Mouse (Mus musculus) CH12.LX (cell line): ENCODE measurements at regions not wholly inside any gene's neighbourhood (a gene's known extent, or its start where the extent isn't known, plus 50 kb on each side); places are given as distances from the start of the nearest gene placed in this dataset.

ENCODE experiments used
- DNase-seq: peaks from one replicate; pipeline ENCODE4 v3.0.0-alpha.2; 2013; ENCODE audit errors: extremely low read depth
- H3K27ac ChIP-seq: 2 replicates; pipeline ENCODE4 v1.5.1; 2012; ENCODE audit warnings: low read depth, mild to moderate bottlenecking, control low read depth, moderate library complexity; ENCODE audit not compliant: insufficient read depth
- H3K27me3 ChIP-seq: replicated peaks from 2 replicates; pipeline ENCODE3; 2012; ENCODE audit warnings: inconsistent platforms
- H3K36me3 ChIP-seq, 2 experiments: replicated peaks in 1 of 2; 2 replicates each; pipeline versions ENCODE3 to v1.6.1; 2012; ENCODE audit warnings: inconsistent platforms in 1 of 2, low read length in 1 of 2, mild to moderate bottlenecking in 1 of 2, mixed read lengths in 1 of 2, moderate library complexity in 1 of 2; ENCODE audit not compliant: control insufficient read depth in 1 of 2, insufficient read depth in 1 of 2
- H3K4me1 ChIP-seq, 2 experiments: 2 replicates each; pipeline ENCODE4 v1.6.1; 2012; ENCODE audit warnings: inconsistent platforms in 1 of 2, moderate library complexity in 1 of 2; ENCODE audit not compliant: insufficient read depth in 2 of 2, control insufficient read depth in 1 of 2
- H3K4me2 ChIP-seq: 2 replicates; pipeline ENCODE4 v1.6.1; 2012; ENCODE audit warnings: low read depth, mild to moderate bottlenecking, control low read depth; ENCODE audit not compliant: poor library complexity, insufficient read depth, severe bottlenecking
- H3K4me3 ChIP-seq, 3 experiments: fragments of 150-350 bp in 1 of 3; sonication (generic) in 1 of 3; replicated peaks in 1 of 3; 2 replicates each; pipeline versions ENCODE3 to v1.5.1; 2011 to 2012; ENCODE audit warnings: low read depth in 2 of 3, low read length in 2 of 3, mild to moderate bottlenecking in 2 of 3, moderate library complexity in 2 of 3, control low read depth in 1 of 3, improper control_type of control experiment in 1 of 3, inconsistent platforms in 1 of 3, mixed read lengths in 1 of 3; ENCODE audit not compliant: poor library complexity in 1 of 3
- H3K79me2 ChIP-seq: replicated peaks from 2 replicates; pipeline ENCODE4 v1.6.1; 2012; ENCODE audit warnings: mild to moderate bottlenecking, moderate library complexity; ENCODE audit not compliant: control insufficient read depth, poor library complexity, insufficient read depth, severe bottlenecking; ENCODE audit errors: extremely low read depth
- H3K9ac ChIP-seq: 2 replicates; pipeline ENCODE4 v1.6.1; 2012; ENCODE audit warnings: low read depth, mild to moderate bottlenecking, control low read depth, moderate library complexity; ENCODE audit not compliant: insufficient read depth
- H3K9me3 ChIP-seq: replicated peaks from 2 replicates; pipeline ENCODE3; 2012; ENCODE audit warnings: low read length, inconsistent platforms, mixed read lengths
- BHLHE40 ChIP-seq: IDR thresholded peaks from 2 replicates; pipeline ENCODE4 v1.6.1; 2011; ENCODE audit warnings: mild to moderate bottlenecking, low read depth, low read length, improper control_type of control experiment
- CHD1 ChIP-seq: IDR thresholded peaks from 2 replicates; pipeline ENCODE4 v1.6.1; 2012; ENCODE audit warnings: low read depth, low read length, improper control_type of control experiment, inconsistent platforms
- CTCF ChIP-seq, 2 experiments: IDR thresholded peaks in 1 of 2; conservative IDR thresholded peaks in 1 of 2; 2 replicates each; pipeline ENCODE4 v1.5.1; 2011 to 2012; ENCODE audit warnings: low read depth in 2 of 2, low read length in 2 of 2, improper control_type of control experiment in 1 of 2, inconsistent platforms in 1 of 2, mild to moderate bottlenecking in 1 of 2, moderate library complexity in 1 of 2
- E2F4 ChIP-seq: IDR thresholded peaks from 2 replicates; pipeline ENCODE4 v1.6.1; 2011; ENCODE audit warnings: low read depth, low read length, improper control_type of control experiment; ENCODE audit not compliant: insufficient replicate concordance
- ELF1 ChIP-seq: IDR thresholded peaks from 2 replicates; pipeline ENCODE4 v1.6.1; 2014; ENCODE audit warnings: low read depth, mild to moderate bottlenecking, inconsistent platforms, low read length, improper control_type of control experiment
- GABPA ChIP-seq: IDR thresholded peaks from 2 replicates; pipeline ENCODE4 v1.6.1; 2012; ENCODE audit warnings: low read depth, low read length, improper control_type of control experiment, inconsistent platforms; ENCODE audit not compliant: insufficient replicate concordance
- HCFC1 ChIP-seq: IDR thresholded peaks from 2 replicates; pipeline ENCODE4 v1.6.1; 2012; ENCODE audit warnings: low read depth, mild to moderate bottlenecking, inconsistent platforms, low read length, improper control_type of control experiment
- IRF4 ChIP-seq: IDR thresholded peaks from 2 replicates; pipeline ENCODE4 v1.6.1; 2014; ENCODE audit warnings: low read depth, mild to moderate bottlenecking, inconsistent platforms, low read length, improper control_type of control experiment
- MAFK ChIP-seq: IDR thresholded peaks from 2 replicates; pipeline ENCODE4 v1.6.1; 2011; ENCODE audit warnings: low read length, improper control_type of control experiment; ENCODE audit not compliant: insufficient replicate concordance
- MAX ChIP-seq: IDR thresholded peaks from 2 replicates; pipeline ENCODE4 v1.6.1; 2011; ENCODE audit warnings: low read length, improper control_type of control experiment
- MAZ ChIP-seq: IDR thresholded peaks from 2 replicates; pipeline ENCODE4 v1.6.1; 2012; ENCODE audit warnings: low read depth, mild to moderate bottlenecking, inconsistent platforms, low read length, improper control_type of control experiment, moderate library complexity
- MEF2A ChIP-seq: IDR thresholded peaks from 2 replicates; pipeline ENCODE4 v1.6.1; 2014; ENCODE audit warnings: low read depth, mild to moderate bottlenecking, inconsistent platforms, low read length, improper control_type of control experiment, borderline replicate concordance
- MYC ChIP-seq: IDR thresholded peaks from 2 replicates; pipeline ENCODE4 v1.6.1; 2011; ENCODE audit warnings: low read depth, mild to moderate bottlenecking, improper control_type of control experiment, low read length
- POLR2AphosphoS2 ChIP-seq: IDR thresholded peaks from 2 replicates; pipeline ENCODE4 v1.6.1; 2011; ENCODE audit warnings: low read depth, low read length, improper control_type of control experiment
- RCOR1 ChIP-seq: conservative IDR thresholded peaks from 2 replicates; pipeline ENCODE4 v1.6.1; 2012; ENCODE audit warnings: low read depth, mild to moderate bottlenecking, inconsistent platforms, low read length, improper control_type of control experiment
- SIN3A ChIP-seq: IDR thresholded peaks from 2 replicates; pipeline ENCODE4 v1.6.1; 2012; ENCODE audit warnings: low read length, improper control_type of control experiment, inconsistent platforms
- SMC3 ChIP-seq: IDR thresholded peaks from 2 replicates; pipeline ENCODE4 v1.6.1; 2011; ENCODE audit warnings: low read depth, low read length, improper control_type of control experiment
- UBTF ChIP-seq: IDR thresholded peaks from 2 replicates; pipeline ENCODE4 v1.6.1; 2012; ENCODE audit warnings: low read depth, mild to moderate bottlenecking, inconsistent platforms, low read length, improper control_type of control experiment, moderate library complexity
- USF1 ChIP-seq: IDR thresholded peaks from 2 replicates; pipeline ENCODE4 v1.6.1; 2014; ENCODE audit warnings: low read depth, mild to moderate bottlenecking, inconsistent platforms, low read length, improper control_type of control experiment
- USF2 ChIP-seq: conservative IDR thresholded peaks from 2 replicates; pipeline ENCODE4 v1.6.1; 2011; ENCODE audit warnings: low read depth, low read length, improper control_type of control experiment
- ZC3H11A ChIP-seq: IDR thresholded peaks from 2 replicates; pipeline ENCODE4 v1.6.1; 2012; ENCODE audit warnings: low read depth, mild to moderate bottlenecking, inconsistent platforms, low read length, improper control_type of control experiment
- ZKSCAN1 ChIP-seq: IDR thresholded peaks from 2 replicates; pipeline ENCODE4 v1.6.1; 2012; ENCODE audit warnings: low read depth, inconsistent platforms, low read length, improper control_type of control experiment, borderline replicate concordance
- ZMIZ1 ChIP-seq: IDR thresholded peaks from 2 replicates; pipeline ENCODE4 v1.6.1; 2012; ENCODE audit warnings: low read depth, mild to moderate bottlenecking, inconsistent platforms, low read length, improper control_type of control experiment
- ZNF384 ChIP-seq: IDR thresholded peaks from 2 replicates; pipeline ENCODE4 v1.6.1; 2012; ENCODE audit warnings: low read depth, low read length, improper control_type of control experiment, inconsistent platforms
- dilution Hi-C: fragments of 300-500 bp; cut with MboI; formaldehyde crosslinking; loops from 2 replicates; pipeline ENCODE4 v1.14.3; 2020; ENCODE audit warnings: low sequenced_read_pairs; ENCODE audit not compliant: extremely low pct_unique_long_range_greater_than_20kb, extremely low pct_ligation_motif_present
- in situ Hi-C: fragments of 300-500 bp; cut with MboI; formaldehyde crosslinking; loops from 3 replicates; pipeline ENCODE4 v1.14.3; 2019; ENCODE audit warnings: low sequenced_read_pairs, low pct_ligation_motif_present, low pct_unique_long_range_greater_than_20kb, mixed read lengths

GRCm38 (mm10) chrX:77432846-77433810, 77.7 kb upstream of the Tbl1x start (continued):
- TF ChIP-seq UBTF (no peak), CHD1 (no peak), ZMIZ1 (no peak), RCOR1 (no peak), SMC3 (no peak), SIN3A (0 out of 2 replicates have a peak, but pooled peaks have one; percentile 30), MEF2A (no peak), MAFK (no peak), BHLHE40 (peak; percentile 71), GABPA (no peak), IRF4 (no peak), MAZ (peak; percentile 58; the same call in 1 of the 2 replicates), USF2 (peak; percentile 83), HCFC1 (peak; percentile 35; the same call in 1 of the 2 replicates), ZC3H11A (no peak), MYC (no peak), MAX (peak; percentile 88), ZKSCAN1 (no peak), USF1 (peak; percentile 91), E2F4 (no peak), POLR2AphosphoS2 (no peak), ZNF384 (peak; percentile 68)
- TF ChIP-seq, all 38 proteins: peak for 13

DNA sequence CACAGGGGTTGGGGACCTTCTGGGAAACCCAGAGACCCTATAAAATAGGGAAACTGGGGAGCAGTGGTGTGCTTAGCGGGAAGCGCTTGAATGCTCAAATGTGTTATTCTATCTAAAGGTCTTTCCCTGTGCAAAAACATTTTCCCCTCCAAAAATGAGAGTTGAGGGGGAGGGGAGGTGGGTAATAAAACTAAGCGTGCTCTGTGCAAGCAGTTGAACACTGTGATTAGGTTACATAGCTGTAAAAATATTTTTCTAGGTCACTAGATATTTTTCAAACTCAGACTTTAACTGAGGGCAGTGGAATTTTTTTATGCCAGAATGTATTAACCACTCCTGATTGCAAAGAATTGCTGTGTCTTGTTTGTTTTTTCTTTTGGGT, 77.0 kb upstream of the Tbl1x start:
- no peaks in the 10 kb centered on the region for H3K27me3 ChIP-seq
- no peaks in the 10 kb centered on the region for H3K36me3 ChIP-seq
- H3K9ac ChIP-seq, result no peak overlapping the region
- H3K4me2 ChIP-seq, result peak overlapping the region; percentile 50; the same call in 1 of the 2 replicates
- H3K27ac ChIP-seq, result no peak overlapping the region
- no peaks in the 10 kb centered on the region for H3K9me3 ChIP-seq
- TF ChIP-seq USF2 (no peak), ELF1 (no peak), ZKSCAN1 (no peak), CTCF (conservative IDR thresholded peaks at IDR 0.05 in 1 of 2, IDR thresholded peaks at IDR 0.05 in 1 of 2; ENCODE audit: low read depth in 2 of 2, low read length in 2 of 2) (no peak)
- H3K4me3 ChIP-seq, result peak overlapping the region in 2 of 3 experiments; percentile 23 to 42
- peaks cover 0 to 10% of the 10 kb centered on the region in 2 experiments; a peak in 2 of 4 replicates for H3K4me1 ChIP-seq
- DNase-seq, result no peak
- no peaks in the 10 kb centered on the region for H3K79me2 ChIP-seq
- dilution Hi-C loops, result no loop called here
- in situ Hi-C loops, result no loop called here
